Comparison of ENCODE assay signal across 8 mouse cellular contexts in the genomic region with DNA sequence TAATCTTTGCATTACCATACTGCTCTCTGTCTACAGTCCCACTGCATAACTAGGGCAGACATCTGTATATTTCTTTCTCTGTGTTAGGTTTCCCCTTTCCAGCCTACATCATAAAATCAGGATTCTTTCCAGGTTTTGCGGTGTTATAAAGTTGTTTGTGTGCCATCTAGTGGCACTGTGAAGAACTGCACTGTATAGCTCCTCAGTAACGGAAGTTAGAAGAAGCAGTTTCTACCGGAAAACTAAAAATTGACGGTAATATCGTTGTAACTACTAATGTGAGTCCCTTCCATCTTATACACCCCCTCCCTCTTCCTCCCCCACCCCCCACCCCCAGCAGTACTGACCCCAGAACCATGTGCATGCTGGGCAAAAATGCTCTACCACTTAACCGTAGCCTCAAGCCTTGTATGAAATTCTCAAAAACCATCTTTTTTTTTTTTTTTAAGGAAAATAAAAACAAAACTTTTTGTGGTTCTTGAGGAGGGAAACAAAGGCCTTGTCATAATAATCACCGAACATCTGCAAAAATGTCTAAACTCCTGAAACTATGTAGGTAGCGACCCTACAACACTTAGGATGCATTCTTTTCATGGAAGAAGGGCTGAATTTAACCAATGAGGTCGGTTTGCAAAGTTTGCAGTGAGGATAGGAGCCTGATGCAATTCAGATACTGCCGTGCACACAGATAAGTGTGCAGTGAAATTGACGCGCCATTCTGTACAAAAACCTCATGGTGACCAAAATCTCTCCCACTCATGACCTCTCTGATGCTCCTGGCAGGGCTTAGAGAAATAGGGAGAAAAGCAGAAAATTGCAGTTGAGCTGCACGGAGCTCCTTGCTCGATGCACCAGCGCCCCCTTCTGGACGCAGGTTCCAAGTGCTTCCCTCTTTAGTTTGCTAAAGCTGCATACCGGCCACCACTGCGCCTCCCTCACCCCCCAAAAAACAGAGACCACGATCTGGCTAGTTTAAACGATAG. TPM values are rescaled to one million over a fixed set of nuclear protein-coding genes. Genes with fewer than 3 reads are reported as not detected.
DNase-seq lines count a peak whose midpoint lies in the region; ATAC-seq and TF ChIP-seq lines count a peak whose summit lies in the region.

No protein-coding gene starts in this region.

- TF ChIP-seq CTCF in Patski (IDR thresholded peaks at IDR 0.05), result peak; percentile 97

- H3K36me3 ChIP-seq in hindbrain, embryonic 13.5 days, result peaks cover 27% of the 10 kb centered on the region
- peaks cover 56% of the 10 kb centered on the region for H3K36me3 ChIP-seq in macrophage (ENCODE audit: inconsistent target)

- in situ Hi-C loops in Patski (cut with MboI; ENCODE audit: low pct_unique_long_range_greater_than_20kb), result loop anchor here (5.0 kb wide), 4 partner anchors 103 to 578 kb away; a partner anchor contains a TSS

- H3K79me2 ChIP-seq in macrophage (ENCODE audit: inconsistent target), result peaks cover 5% of the 10 kb centered on the region; the same call in 1 of the 2 replicates

- POLR2A ChIA-PET in Patski (lab: Charles Lee), result interaction anchor here (0.6 kb wide), 2 partner anchors 147 to 695 kb away, joined by 4 to 6 read pairs; no protein-coding TSS in a partner anchor

- no peak overlapping the region for H3K27ac ChIP-seq in hindbrain, embryonic 13.5 days
- peak overlapping the region; percentile 2; the same call in 1 of the 2 replicates for H3K27ac ChIP-seq in macrophage

- peak; percentile 62 for ATAC-seq in Patski
- ATAC-seq in hindbrain, embryonic 13.5 days (ENCODE audit: low FRiP score), result peak; percentile 77

- H3K9me3 ChIP-seq in hindbrain, embryonic 13.5 days, result no peaks in the 10 kb centered on the region

- no peak overlapping the region for H3K9ac ChIP-seq in hindbrain, embryonic 13.5 days

- peaks cover 16% of the 10 kb centered on the region for H3K4me1 ChIP-seq in hindbrain, embryonic 13.5 days (replicated peaks)

- no peak for DNase-seq in Patski (ENCODE audit: low read depth, low spot score)
- DNase-seq in cerebellum, postnatal 10 days, result peak; percentile 95 to 98
- DNase-seq in frontal cortex, postnatal 14 days (ENCODE audit: low spot score in 2 of 2), result peak; percentile 58 to 84
- DNase-seq in left cerebral cortex, adult 18-20 months (ENCODE audit: low spot score in 2 of 2), result peak; percentile 85 to 95
- DNase-seq in retina, postnatal 7 days (ENCODE audit: low read depth, low spot score), result peak; percentile 62
- peak; percentile 65 to 68 for DNase-seq in urinary bladder, adult 18-20 months (ENCODE audit: low spot score in 2 of 2)

- H3K27me3 ChIP-seq in Patski, result no peaks in the 10 kb centered on the region
- no peaks in the 10 kb centered on the region for H3K27me3 ChIP-seq in hindbrain, embryonic 13.5 days

- peak overlapping the region; percentile 15; the same call in 1 of the 2 replicates for H3K4me3 ChIP-seq in hindbrain, embryonic 13.5 days
- H3K4me3 ChIP-seq in macrophage (ENCODE audit: inconsistent target), result peak overlapping the region; percentile 15; the same call in 1 of the 2 replicates

- CTCF ChIA-PET in Patski (lab: Charles Lee), result interaction anchor here (1.0 to 3.8 kb wide), 19 partner anchors 10 to 392 kb away, joined by 3 to 38 read pairs (median 4); a partner anchor contains a TSS

- 5% methylated on average over 20 of the region's 20 CpGs for WGBS in hindbrain, embryonic 13.5 days
- WGBS in macrophage (ENCODE audit: missing documents), result 5% methylated on average over 19 of the region's 20 CpGs

- peak overlapping the region; percentile 51 for H3K4me2 ChIP-seq in hindbrain, embryonic 13.5 days

RNA-seq across cellular contexts. Expression of a gene that starts 12.0 kb away (rescaled TPM):
- 129 TPM for polyA plus RNA-seq in Patski (2021)
- 87.9 and 92.1 TPM in 2 replicates for polyA plus RNA-seq in hindbrain, embryonic 13.5 days (2015; fragmentation: Nextera tagmentation; extraction: Ambion mirVana)
- total RNA-seq in left cerebral cortex, adult 18-20 months (2021), result 10 to 100 TPM; 26.7 to 30.2 TPM
- total RNA-seq in macrophage (2018; cell fraction: chromatin; rRNA removed), result 100 to 1,000 TPM; 439 to 902 (median 658) TPM
- 100 to 1,000 TPM in 4 of 26 experiments, 10 to 100 TPM in 22; 64.2 to 119 (median 78.6) TPM for total RNA-seq in macrophage (2018; cell fraction: cytosol; rRNA removed)
- total RNA-seq in macrophage (2018; cell fraction: nucleus; rRNA removed), result 100 to 1,000 TPM; 254 to 825 (median 609) TPM
- 65.1 to 163 TPM (median 83.5 TPM) in 3 replicates for polyA plus RNA-seq in macrophage (2018)

RNA-seq across cellular contexts. Expression of a gene that starts 12.1 kb away (rescaled TPM):
- 5.2 TPM for polyA plus RNA-seq in Patski (2021)
- polyA plus RNA-seq in hindbrain, embryonic 13.5 days (2015; fragmentation: Nextera tagmentation; extraction: Ambion mirVana), result 0.38 and 0.40 TPM in 2 replicates
- total RNA-seq in left cerebral cortex, adult 18-20 months (2021), result 1 to 10 TPM; 1.3 to 1.8 TPM
- 1,000 to 10,000 TPM in 3 of 26 experiments, 100 to 1,000 TPM in 23; 158 to 1,981 (median 629) TPM for total RNA-seq in macrophage (2018; cell fraction: chromatin; rRNA removed)
- 100 to 1,000 TPM in 25 of 26 experiments, 10 to 100 TPM in 1; 97.2 to 934 (median 465) TPM for total RNA-seq in macrophage (2018; cell fraction: cytosol; rRNA removed)
- 1,000 to 10,000 TPM in 15 of 26 experiments, 100 to 1,000 TPM in 10, 10 to 100 TPM in 1; 92.6 to 1,827 (median 1,161) TPM for total RNA-seq in macrophage (2018; cell fraction: nucleus; rRNA removed)
- polyA plus RNA-seq in macrophage (2018), result 44.6 to 125 TPM (median 104 TPM) in 3 replicates

RNA-seq across cellular contexts. Expression of a gene that starts 20.7 kb away (rescaled TPM):
- polyA plus RNA-seq in Patski (2021), result not detected
- polyA plus RNA-seq in hindbrain, embryonic 13.5 days (2015; fragmentation: Nextera tagmentation; extraction: Ambion mirVana), result 1.7 and 2.3 TPM in 2 replicates
- total RNA-seq in left cerebral cortex, adult 18-20 months (2021), result 1 to 10 TPM in 1 of 2 experiments, under 1 TPM in 1; 0.84 to 1.8 TPM
- total RNA-seq in macrophage (2018; cell fraction: chromatin; rRNA removed), result not detected
- total RNA-seq in macrophage (2018; cell fraction: cytosol; rRNA removed), result not detected
- total RNA-seq in macrophage (2018; cell fraction: nucleus; rRNA removed), result not detected
- polyA plus RNA-seq in macrophage (2018), result not detected in 3 replicates

RNA-seq across cellular contexts. Expression of a gene that starts 30.0 kb away (rescaled TPM):
- polyA plus RNA-seq in Patski (2021) (2.7 TPM), macrophage (2018) (10.1 to 21.0 TPM (median 14.9 TPM) in 3 replicates)
- 2.9 and 3.8 TPM in 2 replicates for polyA plus RNA-seq in hindbrain, embryonic 13.5 days (2015; fragmentation: Nextera tagmentation; extraction: Ambion mirVana)
- total RNA-seq in left cerebral cortex, adult 18-20 months (2021), result under 1 TPM; 0.52 to 0.93 TPM
- 1 to 10 TPM in 14 of 26 experiments, not detected in 12; 1.1 to 9.8 (median 2.5) TPM for total RNA-seq in macrophage (2018; cell fraction: chromatin; rRNA removed)
- 10 to 100 TPM in 25 of 26 experiments, 1 to 10 TPM in 1; 9.7 to 38.4 (median 21.1) TPM for total RNA-seq in macrophage (2018; cell fraction: cytosol; rRNA removed)
- total RNA-seq in macrophage (2018; cell fraction: nucleus; rRNA removed), result 10 to 100 TPM in 6 of 26 experiments, 1 to 10 TPM in 20; 1.4 to 24.5 (median 5.8) TPM

RNA-seq across cellular contexts. Expression of a gene that starts 55.5 kb away (rescaled TPM):
- polyA plus RNA-seq in Patski (2021), result 0.26 TPM
- not detected in 2 replicates for polyA plus RNA-seq in hindbrain, embryonic 13.5 days (2015; fragmentation: Nextera tagmentation; extraction: Ambion mirVana)
- under 1 TPM; 0.26 to 0.28 TPM for total RNA-seq in left cerebral cortex, adult 18-20 months (2021)
- 1 to 10 TPM in 2 of 26 experiments, under 1 TPM in 11, not detected in 13; 0.33 to 1.5 (median 0.86) TPM for total RNA-seq in macrophage (2018; cell fraction: chromatin; rRNA removed)
- total RNA-seq in macrophage (2018; cell fraction: cytosol; rRNA removed), result under 1 TPM in 25 of 26 experiments, not detected in 1; 0.09 to 0.45 (median 0.22) TPM
- 1 to 10 TPM in 10 of 26 experiments, under 1 TPM in 6, not detected in 10; 0.52 to 3.2 (median 1.5) TPM for total RNA-seq in macrophage (2018; cell fraction: nucleus; rRNA removed)
- polyA plus RNA-seq in macrophage (2018), result 0.09 to 0.18 TPM in 2 of 3 replicates, not detected in the other
